Mouse (Mus musculus) heart, postnatal 0 days (tissue): ENCODE results near the gene Rtp3. TPM values are rescaled to one million over a fixed set of nuclear protein-coding genes. Genes with fewer than 3 reads are reported as not detected.

Experiments
- ATAC-seq: fragments of 200-750 bp; cut with Nextera tagmentation; 2 replicates; pipeline ENCODE4 v1.8.0; 2017; ENCODE audit warnings: low read depth, moderate number of reproducible peaks, moderate library complexity; ENCODE audit not compliant: insufficient read depth
- DNase-seq: peaks from one replicate; pipeline ENCODE4 v3.0.0-alpha.2; 2016; ENCODE audit warnings: low spot score
- H3K27ac ChIP-seq: fragments of 300-500 bp; sonication (generic); 2 replicates; pipeline ENCODE4 v1.5.1; 2014; ENCODE audit warnings: low read depth, mild to moderate bottlenecking
- H3K27me3 ChIP-seq: fragments of 300-500 bp; sonication (generic); 2 replicates; pipeline ENCODE4 v1.6.1; 2014; ENCODE audit warnings: low read length, mixed read lengths; ENCODE audit not compliant: control insufficient read depth, insufficient read depth
- H3K36me3 ChIP-seq: fragments of 300-500 bp; sonication (generic); replicated peaks from 2 replicates; pipeline ENCODE4 v1.6.1; 2014; ENCODE audit warnings: low read length, mixed read lengths; ENCODE audit not compliant: control insufficient read depth, insufficient read depth
- H3K4me1 ChIP-seq: fragments of 300-500 bp; sonication (generic); 2 replicates; pipeline ENCODE4 v1.6.1; 2014; ENCODE audit warnings: antibody characterized with exemption; ENCODE audit not compliant: control insufficient read depth, insufficient read depth
- H3K4me2 ChIP-seq: fragments of 300-500 bp; sonication (generic); 2 replicates; pipeline ENCODE4 v1.6.1; 2014; ENCODE audit warnings: low read depth, mild to moderate bottlenecking, low read length, moderate library complexity
- H3K4me3 ChIP-seq: fragments of 300-500 bp; sonication (generic); 2 replicates; pipeline ENCODE4 v1.5.1; 2014; ENCODE audit warnings: low read depth, low read length
- H3K9ac ChIP-seq: fragments of 300-500 bp; sonication (generic); replicated peaks from 2 replicates; pipeline ENCODE4 v1.6.1; 2014; ENCODE audit warnings: low read depth, low read length, mixed read lengths
- H3K9me3 ChIP-seq: fragments of 300-500 bp; sonication (generic); replicated peaks from 2 replicates; pipeline ENCODE4 v1.6.1; 2016; ENCODE audit warnings: low read length; ENCODE audit not compliant: control insufficient read depth
- CTCF ChIP-seq: IDR thresholded peaks from 2 replicates; pipeline ENCODE4 v1.5.1; 2016; ENCODE audit warnings: antibody characterized with exemption, control low read depth, low read depth
- EP300 ChIP-seq: IDR thresholded peaks from 2 replicates; pipeline ENCODE4 v1.6.1; 2016; ENCODE audit warnings: antibody characterized with exemption, low read depth
- WGBS: fragments of 180-500 bp; shearing (Covaris S2); extraction: QIAGEN DNeasy Blood & Tissue Kit; methylation state at CpG from one replicate; pipeline ENCODE4 v1.1.7; 2014; 5-methylcytosine and 5-hydroxymethylcytosine counted together
- polyA plus RNA-seq: library from polyadenylated mRNA; unstranded; fragments of >200 nt; fragmentation: Nextera tagmentation; extraction: Ambion mirVana; gene quantifications from 2 replicates; pipeline ENCODE4 v1.2.1, GENCODE M21; 2015
- total RNA-seq: library from RNA; depleted of rRNA; stranded (reverse); fragments of >200 nt; gene quantifications from 2 replicates; pipeline ENCODE4 v1.2.3, GENCODE M21; 2014; ENCODE audit warnings: low replicate concordance

The Rtp3 gene
- total and polyA plus RNA-seq, 2 experiments from 2014 or later: 0.26 to 1.4 TPM

DNA sequence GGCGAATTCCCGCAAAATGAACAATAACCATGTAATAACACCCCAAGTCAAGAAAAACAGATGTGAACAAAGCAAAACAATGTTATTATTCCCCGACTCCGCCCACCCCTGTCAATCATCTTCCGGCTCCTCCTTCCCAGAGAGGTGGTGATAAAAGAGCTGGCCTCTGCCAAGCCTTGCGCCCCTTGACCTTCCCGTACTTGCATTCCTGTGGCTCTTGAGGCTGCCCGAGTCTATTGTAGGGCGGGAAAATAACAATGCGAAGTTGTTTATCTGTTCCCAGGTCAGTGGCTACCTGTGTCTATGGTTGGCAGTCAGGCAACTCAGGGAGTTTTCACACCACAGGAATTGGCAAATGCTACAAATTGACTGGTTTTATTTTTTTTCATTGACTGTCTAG, 9.5 kb upstream of the Rtp3 start:
- Histone ChIP-seq H3K9ac (no peak overlapping the region), H3K4me3 (no peak overlapping the region), H3K9me3 (no peaks in the 10 kb centered on the region), H3K4me1 (no peaks in the 10 kb centered on the region), H3K4me2 (no peak overlapping the region), H3K27me3 (no peaks in the 10 kb centered on the region), H3K27ac (no peak overlapping the region), H3K36me3 (no peaks in the 10 kb centered on the region)
- 49% methylated on average over 10 of the region's 10 CpGs for WGBS
- DNase-seq (no peak), ATAC-seq (no peak)
- TF ChIP-seq CTCF (no peak), EP300 (no peak)

DNA sequence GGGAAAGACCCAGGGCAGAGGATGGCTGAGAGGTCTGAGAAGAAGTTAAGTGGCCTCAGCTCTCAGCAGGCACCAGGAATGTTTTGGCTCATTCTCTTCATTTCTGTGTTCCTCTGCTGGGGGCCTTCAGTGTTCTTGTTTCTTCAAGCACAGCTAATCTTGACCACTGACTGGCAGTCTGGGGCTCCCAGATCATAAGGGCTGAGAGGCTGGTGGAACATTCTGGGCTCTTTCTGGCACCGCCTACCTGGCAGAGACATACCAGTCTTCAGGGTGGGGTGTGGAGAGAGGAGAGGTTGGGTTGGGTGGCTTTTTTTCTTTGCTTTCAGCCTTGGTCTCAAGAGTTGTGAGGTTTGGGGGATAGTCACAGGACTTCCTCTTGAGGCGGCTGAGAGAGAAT, 8.7 kb upstream of the Rtp3 start:
- H3K27ac ChIP-seq: no peak overlapping the region
- no peak overlapping the region for H3K9ac ChIP-seq
- ATAC-seq (no peak), DNase-seq (no peak)
- H3K27me3 ChIP-seq: no peaks in the 10 kb centered on the region
- no peaks in the 10 kb centered on the region for H3K9me3 ChIP-seq
- no peak overlapping the region for H3K4me3 ChIP-seq
- H3K4me1 ChIP-seq: no peaks in the 10 kb centered on the region
- H3K36me3 ChIP-seq: no peaks in the 10 kb centered on the region
- 77% methylated on average over 2 of the region's 2 CpGs for WGBS
- no peak overlapping the region for H3K4me2 ChIP-seq
- TF ChIP-seq CTCF: no peak
- no peak for TF ChIP-seq EP300

DNA sequence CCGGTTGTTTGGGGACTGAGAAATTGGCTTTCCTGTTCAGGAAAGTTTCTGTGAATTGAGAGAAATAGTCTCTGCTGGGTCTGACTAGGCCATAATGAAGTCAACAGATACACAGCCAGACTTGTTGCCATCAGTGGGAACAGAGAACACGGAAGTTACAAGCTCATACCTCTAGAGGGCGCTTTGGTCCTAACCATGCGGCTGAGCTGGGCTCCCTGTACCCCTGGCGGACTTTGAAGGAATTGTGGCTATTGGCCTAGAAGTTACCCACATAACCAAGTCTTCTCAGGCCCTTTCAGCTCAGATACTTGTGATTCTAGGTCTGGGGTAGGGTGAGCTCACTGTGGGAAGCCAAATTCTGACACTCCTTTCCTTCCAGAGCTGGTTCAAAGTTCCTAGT, 6.9 kb upstream of the Rtp3 start:
- TF ChIP-seq EP300 (no peak), CTCF (peak; percentile 100)
- Histone ChIP-seq H3K4me3 (no peak overlapping the region), H3K27ac (no peak overlapping the region), H3K4me2 (no peak overlapping the region), H3K9me3 (no peaks in the 10 kb centered on the region), H3K9ac (no peak overlapping the region), H3K4me1 (no peaks in the 10 kb centered on the region), H3K36me3 (no peaks in the 10 kb centered on the region), H3K27me3 (no peaks in the 10 kb centered on the region)
- DNase-seq (peak; percentile 91), ATAC-seq (peak; percentile 50)
- WGBS: 0% methylated on average over 5 of the region's 5 CpGs

DNA sequence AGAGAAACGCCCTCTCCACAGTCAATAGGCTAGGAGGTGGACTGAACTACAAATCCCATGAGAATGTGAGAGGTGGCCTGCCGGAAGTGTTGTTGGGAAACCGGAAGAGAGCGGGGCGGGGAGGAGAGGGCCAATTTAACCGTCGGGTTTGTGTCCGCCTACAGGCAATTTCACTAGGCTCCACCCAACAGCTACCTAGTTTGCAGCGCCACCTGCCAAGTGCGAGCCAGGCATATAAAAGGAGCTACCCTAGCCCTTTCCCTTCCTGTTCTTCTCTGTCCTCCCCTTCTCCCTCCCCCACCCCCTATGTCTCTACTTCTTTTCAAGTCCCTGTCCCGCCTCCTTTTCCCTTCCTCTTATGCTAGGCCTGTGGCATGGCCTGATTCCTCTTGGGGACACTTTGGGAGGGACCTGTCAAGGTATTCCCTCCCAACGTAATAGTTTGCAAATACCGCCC, 4.4 kb upstream of the Rtp3 start:
- no peaks in the 10 kb centered on the region for H3K9me3 ChIP-seq
- ATAC-seq: peak; percentile 85
- 8% methylated on average over 13 of the region's 13 CpGs for WGBS

DNA sequence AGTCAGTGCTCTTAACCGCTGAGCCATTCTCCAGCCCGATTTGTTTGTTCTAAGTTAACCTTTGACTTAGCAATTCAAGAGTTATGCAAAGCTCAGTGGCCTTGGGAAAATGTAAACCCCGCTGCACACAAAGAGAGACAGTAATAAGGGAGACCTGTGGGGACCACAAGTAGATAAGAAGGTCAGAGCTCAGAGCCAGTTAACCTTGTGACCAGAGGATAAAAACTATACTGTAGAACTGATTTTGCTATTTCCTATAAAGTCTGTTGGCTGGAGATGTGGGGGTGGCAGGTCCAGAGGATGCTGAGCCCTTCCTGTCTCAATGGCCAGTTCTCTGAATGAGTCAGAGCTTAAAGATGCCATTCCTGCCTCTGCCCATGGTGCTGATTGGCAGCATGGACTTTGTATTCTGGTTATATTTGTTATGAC, 2.9 kb upstream of the Rtp3 start:
- Histone ChIP-seq H3K9ac (no peak overlapping the region), H3K36me3 (no peaks in the 10 kb centered on the region), H3K4me3 (no peak overlapping the region), H3K9me3 (no peaks in the 10 kb centered on the region), H3K4me2 (no peak overlapping the region), H3K4me1 (0 out of 2 replicates have a peak, but pooled peaks cover 6% of the 10 kb centered on the region), H3K27me3 (no peaks in the 10 kb centered on the region), H3K27ac (no peak overlapping the region)
- no peak for TF ChIP-seq CTCF
- TF ChIP-seq EP300: no peak
- WGBS: 40% methylated on average over 3 of the region's 3 CpGs
- DNase-seq (peak; percentile 38), ATAC-seq (no peak)

More for the DNA sequence above, 4.4 kb upstream of the Rtp3 start:
- H3K27me3 ChIP-seq: no peaks in the 10 kb centered on the region
- H3K4me2 ChIP-seq: peak overlapping the region; percentile 65
- peak overlapping the region; percentile 61 for H3K27ac ChIP-seq
- DNase-seq: peak; percentile 91
- no peaks in the 10 kb centered on the region for H3K4me1 ChIP-seq
- peak overlapping the region; percentile 46 for H3K4me3 ChIP-seq
- H3K36me3 ChIP-seq: no peaks in the 10 kb centered on the region
- H3K9ac ChIP-seq: peak overlapping the region; percentile 56; the same call in 1 of the 2 replicates
- TF ChIP-seq CTCF: peak; percentile 27
- no peak for TF ChIP-seq EP300

DNA sequence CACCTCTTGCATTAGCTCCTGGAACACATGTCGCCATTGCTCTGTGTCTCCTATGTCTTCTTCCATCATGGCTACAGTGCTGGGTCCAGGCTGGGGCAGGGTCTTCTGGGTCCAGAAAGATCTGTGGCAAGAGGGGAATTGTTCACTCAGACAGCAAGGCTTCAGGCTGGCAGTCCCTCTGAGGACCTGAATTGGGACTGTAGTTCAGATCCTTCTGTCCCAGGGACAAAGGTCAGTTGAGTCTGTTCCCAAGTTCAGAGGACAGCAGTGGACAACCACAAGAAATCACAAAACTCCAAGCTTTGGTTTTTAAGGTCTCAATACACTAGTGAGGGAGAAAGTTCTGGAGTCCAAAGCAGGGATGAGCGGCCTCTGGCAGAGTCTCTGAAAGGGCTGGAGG, 840 bp downstream of the Rtp3 start:
- 0 out of 2 replicates have a peak, but pooled peaks cover 6% of the 10 kb centered on the region for H3K4me1 ChIP-seq
- 0 out of 2 replicates have a peak overlapping the region, but pooled peaks have one; percentile 15 for H3K4me2 ChIP-seq
- no peak for TF ChIP-seq CTCF
- TF ChIP-seq EP300: no peak
- no peak for ATAC-seq
- no peaks in the 10 kb centered on the region; the same call in 1 of the 2 replicates for H3K9me3 ChIP-seq
- no peaks in the 10 kb centered on the region for H3K27me3 ChIP-seq
- DNase-seq: no peak
- no peaks in the 10 kb centered on the region for H3K36me3 ChIP-seq
- H3K4me3 ChIP-seq: no peak overlapping the region
- H3K9ac ChIP-seq: no peak overlapping the region
- no peak overlapping the region for H3K27ac ChIP-seq
- WGBS: 95% methylated on average over 2 of the region's 2 CpGs
